Comparison of ENCODE assay signal across 7 mouse cellular contexts in genomic region chrX:7375322-7375715, GRCm38 (mm10). TPM values are rescaled to one million over a fixed set of nuclear protein-coding genes. Genes with fewer than 3 reads are reported as not detected.
DNase-seq lines count a peak whose midpoint lies in the region; ATAC-seq and TF ChIP-seq lines count a peak whose summit lies in the region.

No protein-coding gene starts in this region.

- H3K4me3 ChIP-seq in megakaryocyte, embryonic 14.5 days (replicated peaks), result peak overlapping the region; percentile 94
- peak overlapping the region; percentile 59 for H3K4me3 ChIP-seq in embryonic fibroblast, embryonic 13.5 days (ENCODE audit: insufficient read depth, low read length)
- peak overlapping the region; percentile 60 for H3K4me3 ChIP-seq in intestine, embryonic 16.5 days (ENCODE audit: low read length)
- H3K4me3 ChIP-seq in neural tube, embryonic 15.5 days (replicated peaks), result peak overlapping the region; percentile 57

- H3K9ac ChIP-seq in intestine, embryonic 16.5 days (ENCODE audit: low read depth, low read length), result peak overlapping the region; percentile 74
- peak overlapping the region; percentile 62 for H3K9ac ChIP-seq in neural tube, embryonic 15.5 days (replicated peaks)

- no peak for DNase-seq in left cerebral cortex, adult 9 months (ENCODE audit: low spot score in 2 of 2)
- no peak for DNase-seq in kidney, adult 11 months

- H3K27me3 ChIP-seq in megakaryocyte, embryonic 14.5 days (replicated peaks), result peaks cover 27% of the 10 kb centered on the region
- H3K27me3 ChIP-seq in intestine, embryonic 16.5 days (replicated peaks; ENCODE audit: control insufficient read depth, insufficient read depth, low read length), result no peaks in the 10 kb centered on the region
- H3K27me3 ChIP-seq in neural tube, embryonic 15.5 days (replicated peaks), result no peaks in the 10 kb centered on the region

- H3K9me3 ChIP-seq in megakaryocyte, embryonic 14.5 days, result 0 out of 2 replicates have a peak, but pooled peaks cover 15% of the 10 kb centered on the region
- H3K9me3 ChIP-seq in intestine, embryonic 16.5 days (ENCODE audit: control insufficient read depth, low read length), result no peaks in the 10 kb centered on the region
- no peaks in the 10 kb centered on the region for H3K9me3 ChIP-seq in neural tube, embryonic 15.5 days (replicated peaks)

- H3K4me2 ChIP-seq in intestine, embryonic 16.5 days (ENCODE audit: low read depth, low read length), result peak overlapping the region; percentile 91
- H3K4me2 ChIP-seq in neural tube, embryonic 15.5 days, result peak overlapping the region; percentile 74

- no peak for TF ChIP-seq POLR2A in embryonic fibroblast, embryonic 13.5 days (IDR thresholded peaks at IDR 0.05; ENCODE audit: low read depth, low read length)

- ATAC-seq in megakaryocyte, adult 5-6 weeks (ENCODE audit: poor library complexity, severe bottlenecking), result no peak
- peak; percentile 61 for ATAC-seq in intestine, embryonic 16.5 days
- ATAC-seq in neural tube, embryonic 15.5 days (ENCODE audit: low FRiP score), result peak; percentile 40

- no peak for TF ChIP-seq CTCF in embryonic fibroblast, embryonic 13.5 days (IDR thresholded peaks at IDR 0.05; ENCODE audit: borderline replicate concordance, insufficient read depth, low read length)

- 17% methylated on average over 26 of the region's 40 CpGs for WGBS in intestine, embryonic 16.5 days
- WGBS in neural tube, embryonic 15.5 days, result 31% methylated on average over 35 of the region's 40 CpGs

- H3K4me1 ChIP-seq in megakaryocyte, embryonic 14.5 days, result peaks cover 18% of the 10 kb centered on the region
- no peaks in the 10 kb centered on the region; the same call in 1 of the 2 replicates for H3K4me1 ChIP-seq in embryonic fibroblast, embryonic 13.5 days (ENCODE audit: control insufficient read depth, insufficient read depth, low read length)
- no peaks in the 10 kb centered on the region for H3K4me1 ChIP-seq in intestine, embryonic 16.5 days (ENCODE audit: control insufficient read depth, insufficient read depth, low read length)
- H3K4me1 ChIP-seq in neural tube, embryonic 15.5 days, result peaks cover 14% of the 10 kb centered on the region

- H3K27ac ChIP-seq in embryonic fibroblast, embryonic 13.5 days (ENCODE audit: insufficient read depth, low read length), result peak overlapping the region; percentile 85
- H3K27ac ChIP-seq in intestine, embryonic 16.5 days (ENCODE audit: low read length), result peak overlapping the region; percentile 85
- peak overlapping the region; percentile 86 for H3K27ac ChIP-seq in neural tube, embryonic 15.5 days (replicated peaks)

- H3K36me3 ChIP-seq in megakaryocyte, embryonic 14.5 days (replicated peaks; ENCODE audit: low read length), result no peaks in the 10 kb centered on the region
- H3K36me3 ChIP-seq in intestine, embryonic 16.5 days (ENCODE audit: control insufficient read depth, insufficient read depth, low read length), result no peaks in the 10 kb centered on the region
- H3K36me3 ChIP-seq in neural tube, embryonic 15.5 days, result no peaks in the 10 kb centered on the region

RNA-seq across cellular contexts. Expression of gene Usp27x, which starts 0.3 kb away (rescaled TPM):
- 0.26 TPM in 1 of 2 replicates, not detected in the other for polyA plus RNA-seq in megakaryocyte, embryonic 14.5 days (2012; ENCODE audit: insufficient read depth, low replicate concordance)
- 0.09 and 0.48 TPM in 2 replicates for total RNA-seq in megakaryocyte, adult 5-6 weeks (2015)
- 0.11 and 0.53 TPM in 2 replicates for total RNA-seq in megakaryocyte, adult 5-6 weeks (2017)
- 4.5 and 4.6 TPM in 2 replicates for polyA plus RNA-seq in embryonic fibroblast, embryonic 13.5 days (2011; ENCODE audit: insufficient read length, low read depth, missing spikeins)
- 0.28 and 0.34 TPM in 2 replicates for polyA plus RNA-seq in intestine, embryonic 16.5 days (2015; fragmentation: Nextera tagmentation; extraction: Ambion mirVana)
- 2.1 and 2.3 TPM in 2 replicates for polyA plus RNA-seq in neural tube, embryonic 15.5 days (2015; fragmentation: Nextera tagmentation; extraction: Ambion mirVana)

RNA-seq across cellular contexts. Expression of gene Clcn5, which starts 56.2 kb away (rescaled TPM):
- polyA plus RNA-seq in megakaryocyte, embryonic 14.5 days (2012; ENCODE audit: insufficient read depth, low replicate concordance), result 0.12 TPM in 1 of 2 replicates, not detected in the other
- 13.6 and 13.8 TPM in 2 replicates for total RNA-seq in megakaryocyte, adult 5-6 weeks (2015)
- total RNA-seq in megakaryocyte, adult 5-6 weeks (2017), result 12.1 and 13.6 TPM in 2 replicates
- 47.5 and 54.7 TPM in 2 replicates for polyA plus RNA-seq in embryonic fibroblast, embryonic 13.5 days (2011; ENCODE audit: insufficient read length, low read depth, missing spikeins)
- 14.5 and 20.2 TPM in 2 replicates for polyA plus RNA-seq in intestine, embryonic 16.5 days (2015; fragmentation: Nextera tagmentation; extraction: Ambion mirVana)
- polyA plus RNA-seq in neural tube, embryonic 15.5 days (2015; fragmentation: Nextera tagmentation; extraction: Ambion mirVana), result 8.0 TPM in 2 replicates
